Mouse (Mus musculus): ENCODE measurements around the gene Polr2c. TPM values are rescaled to one million over a fixed set of nuclear protein-coding genes. Genes with fewer than 3 reads are reported as not detected.
"Not testable (repeated sequence)": the region's sequence is repeated elsewhere in the genome, so short reads cannot be mapped to it uniquely, and the experiment has no call there.

Polr2c gene
- total RNA-seq, 4 experiments from 2014 or later, result 55.9 to 91.6 (median 71.1) TPM

- DNase-seq, result no peak
These were observed 16.1 kb upstream of the Polr2c start for GRCm38 (mm10) chr8:94841183-94841582.

- no peak for DNase-seq
These were observed 7.2 kb upstream of the Polr2c start for GRCm38 (mm10) chr8:94850049-94850448.

- not testable (repeated sequence) for DNase-seq
These were observed 2.5 kb upstream of the Polr2c start for GRCm38 (mm10) chr8:94854761-94855160.

- no peak for DNase-seq
These were observed 272 bp upstream of the Polr2c start for GRCm38 (mm10) chr8:94857011-94857345.

GRCm38 (mm10) chr8:94861352-94861910, 4.2 kb downstream of the Polr2c start:
- DNase-seq, result no peak

- no peak for DNase-seq
These were observed 5.4 kb downstream of the Polr2c start for GRCm38 (mm10) chr8:94862487-94863220.

- DNase-seq, result no peak
These were observed 6.8 kb downstream of the Polr2c start for GRCm38 (mm10) chr8:94863897-94864673.

- peak; percentile 76 for DNase-seq
These were observed 8.0 kb downstream of the Polr2c start for GRCm38 (mm10) chr8:94865292-94865691.

GRCm38 (mm10) chr8:94866921-94867320, 9.7 kb downstream of the Polr2c start:
- no peak for DNase-seq

GRCm38 (mm10) chr8:94869146-94869545, 11.9 kb downstream of the Polr2c start:
- DNase-seq, result no peak

- no peak for DNase-seq
These were observed 12.8 kb downstream of the Polr2c start for GRCm38 (mm10) chr8:94870003-94870402.

GRCm38 (mm10) chr8:94870474-94871107, 13.3 kb downstream of the Polr2c start:
- DNase-seq, result no peak

- DNase-seq, result no peak
These were observed 14.1 kb downstream of the Polr2c start for GRCm38 (mm10) chr8:94871108-94871894.

- DNase-seq, result no peak
These were observed 14.9 kb downstream of the Polr2c start for GRCm38 (mm10) chr8:94872156-94872555.

GRCm38 (mm10) chr8:94872576-94872975, 15.3 kb downstream of the Polr2c start:
- DNase-seq, result no peak

- no peak for DNase-seq
These were observed 17.1 kb downstream of the Polr2c start for GRCm38 (mm10) chr8:94874358-94874757.

GRCm38 (mm10) chr8:94875096-94875870, 18.0 kb downstream of the Polr2c start:
- no peak for DNase-seq

- no peak for DNase-seq
These were observed 18.6 kb downstream of the Polr2c start for GRCm38 (mm10) chr8:94875871-94876150.

- peak; percentile 78 for DNase-seq
These were observed 19.0 kb downstream of the Polr2c start, which contains the start of gene Dok4 for GRCm38 (mm10) chr8:94876197-94876730. TSS of gene Dok4 (minus strand) at chr8:94876330.

- no peak for DNase-seq
These were observed 19.6 kb downstream of the Polr2c start for GRCm38 (mm10) chr8:94876820-94877219.

- no peak for DNase-seq
These were observed 23.5 kb downstream of the Polr2c start for GRCm38 (mm10) chr8:94880742-94881141.

Measured in adrenal gland, adult 8-10 months (tissue).